Mouse (Mus musculus) cerebellum, adult 2 months (tissue): ENCODE results near the gene Samd13.

ENCODE experiments used
- CTCF ChIP-seq: fragments of 200-500 bp; IDR thresholded peaks from 2 replicates; pipeline ENCODE4 v1.5.1; 2011; ENCODE audit warnings: low read depth, mild to moderate bottlenecking, control low read depth, low read length, moderate library complexity, borderline replicate concordance; ENCODE audit not compliant: insufficient read depth
- POLR2A ChIP-seq: fragments of 200-500 bp; IDR thresholded peaks from 2 replicates; pipeline ENCODE4 v1.6.1; 2011; ENCODE audit warnings: low read length, control low read depth, borderline replicate concordance; ENCODE audit not compliant: insufficient read depth

DNA sequence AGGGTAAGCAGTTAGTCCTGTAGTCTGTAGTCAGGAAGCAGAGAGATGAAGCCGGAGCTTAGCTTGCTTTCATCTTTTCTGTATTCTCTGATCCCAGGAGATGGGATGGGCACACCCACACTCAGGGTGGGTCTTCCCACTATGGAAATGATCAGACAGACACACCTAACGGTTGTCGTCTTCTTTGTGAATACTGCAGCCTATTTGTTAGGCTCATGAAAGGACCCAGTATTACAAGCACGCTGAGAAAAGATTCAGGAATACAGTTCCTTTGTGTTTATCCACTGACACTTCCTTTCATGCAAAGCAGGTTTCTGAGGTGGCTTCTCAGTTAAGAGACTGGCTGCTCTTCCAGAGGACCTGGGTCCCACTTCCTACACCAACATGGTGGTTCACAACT is 74.1 kb downstream of the Samd13 start:
- TF ChIP-seq POLR2A (no peak), CTCF (no peak)
